Mouse (Mus musculus) telencephalon, adult 2 months (tissue): ENCODE results near the gene Tmem151a.

Experiments used
- DNase-seq: peaks from one replicate; pipeline ENCODE4 v3.0.0-alpha.2; 2011; ENCODE audit warnings: low read depth, low spot score

The Tmem151a gene

DNA sequence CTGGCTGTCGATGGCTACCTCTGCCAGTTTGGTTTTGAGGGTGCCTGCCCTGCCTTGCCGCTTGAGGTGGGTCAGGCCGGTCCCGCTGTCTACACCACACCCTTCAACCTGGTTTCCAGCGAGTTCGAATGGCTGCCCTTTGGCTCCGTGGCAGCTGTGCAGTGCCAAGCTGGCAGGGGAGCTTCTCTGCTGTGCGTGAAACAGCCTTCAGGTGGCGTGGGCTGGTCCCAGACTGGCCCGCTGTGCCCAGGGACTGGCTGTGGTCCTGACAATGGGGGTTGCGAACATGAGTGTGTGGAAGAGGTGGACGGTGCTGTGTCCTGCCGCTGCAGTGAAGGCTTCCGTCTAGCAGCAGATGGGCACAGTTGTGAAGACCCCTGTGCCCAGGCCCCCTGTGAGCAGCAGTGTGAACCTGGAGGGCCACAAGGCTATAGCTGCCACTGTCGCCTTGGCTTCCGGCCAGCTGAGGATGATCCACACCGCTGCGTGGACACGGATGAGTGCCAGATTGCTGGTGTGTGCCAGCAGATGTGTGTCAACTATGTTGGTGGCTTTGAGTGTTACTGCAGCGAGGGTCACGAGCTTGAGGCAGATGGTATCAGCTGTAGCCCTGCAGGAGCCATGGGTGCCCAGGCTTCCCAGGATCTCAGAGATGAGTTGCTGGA, 16.6 kb downstream of the Tmem151a start:
- DNase-seq, result no peak

DNA sequence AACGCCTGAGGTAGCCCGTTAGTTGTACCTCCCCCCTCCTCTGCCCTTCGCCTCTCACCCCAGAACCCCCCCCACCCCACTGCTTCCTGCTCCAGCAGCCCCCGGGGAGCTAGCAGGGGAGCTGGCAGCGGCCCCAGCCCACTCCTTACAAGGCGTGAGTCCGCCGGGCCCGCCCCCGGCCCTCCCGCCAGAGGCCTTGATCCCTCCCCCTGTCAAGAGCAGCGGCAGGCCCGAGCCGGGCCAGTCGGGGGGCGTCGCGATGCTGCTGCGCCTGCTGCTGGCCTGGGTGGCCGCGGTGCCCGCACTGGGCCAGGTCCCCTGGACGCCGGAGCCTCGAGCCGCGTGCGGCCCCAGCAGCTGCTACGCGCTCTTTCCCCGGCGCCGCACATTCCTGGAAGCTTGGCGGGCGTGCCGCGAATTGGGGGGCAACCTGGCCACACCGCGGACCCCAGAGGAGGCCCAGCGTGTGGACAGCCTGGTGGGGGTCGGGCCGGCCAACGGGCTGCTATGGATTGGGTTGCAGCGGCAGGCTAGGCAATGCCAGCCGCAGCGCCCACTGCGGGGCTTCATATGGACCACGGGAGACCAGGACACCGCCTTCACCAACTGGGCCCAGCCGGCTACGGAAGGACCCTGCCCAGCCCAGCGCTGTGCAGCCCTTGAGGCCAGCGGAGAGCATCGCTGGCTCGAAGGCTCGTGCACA, 17.3 kb downstream of the Tmem151a start, which contains the start of gene Cd248:
TSS of gene Cd248 (plus strand) at position 212 of the 703 bp plus-strand sequence.
- no peak for DNase-seq

DNA sequence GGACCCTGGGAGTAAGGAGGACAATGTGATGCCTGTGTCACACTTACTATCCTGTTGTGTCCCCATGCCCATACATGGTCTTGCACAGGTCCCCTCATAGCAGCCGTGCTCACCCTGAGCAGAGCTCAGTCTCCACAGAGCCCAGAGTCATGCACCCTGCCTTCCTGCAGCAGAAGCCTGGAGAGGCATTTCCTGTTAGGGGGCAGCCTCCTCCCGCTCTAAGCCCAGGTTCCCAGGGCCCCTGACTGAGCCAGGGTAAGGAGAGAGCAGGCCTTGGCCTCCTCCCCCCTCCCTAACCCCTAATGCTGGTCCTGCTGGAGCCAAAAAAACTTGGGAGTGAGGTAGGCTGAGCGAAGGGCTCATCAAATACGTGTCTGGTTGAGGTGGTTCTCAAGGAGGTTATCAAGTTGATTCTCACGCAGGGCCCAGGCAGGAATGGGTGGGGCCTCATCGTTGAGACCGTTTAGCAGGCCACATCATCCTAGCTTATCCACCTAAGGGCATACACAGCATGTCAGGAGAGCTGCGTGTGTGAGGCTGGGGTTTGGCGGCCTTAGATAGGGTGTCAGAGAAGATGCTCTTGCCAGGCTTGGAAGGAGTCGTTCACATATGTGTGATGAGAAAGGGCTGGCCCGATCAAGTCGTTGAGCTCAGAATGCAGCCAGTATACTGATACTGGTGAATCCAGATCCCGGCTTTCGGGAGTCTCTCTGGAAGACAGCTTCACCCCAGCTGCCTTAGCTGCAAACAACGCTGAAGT, 18.1 kb downstream of the Tmem151a start:
- DNase-seq, result no peak

DNA sequence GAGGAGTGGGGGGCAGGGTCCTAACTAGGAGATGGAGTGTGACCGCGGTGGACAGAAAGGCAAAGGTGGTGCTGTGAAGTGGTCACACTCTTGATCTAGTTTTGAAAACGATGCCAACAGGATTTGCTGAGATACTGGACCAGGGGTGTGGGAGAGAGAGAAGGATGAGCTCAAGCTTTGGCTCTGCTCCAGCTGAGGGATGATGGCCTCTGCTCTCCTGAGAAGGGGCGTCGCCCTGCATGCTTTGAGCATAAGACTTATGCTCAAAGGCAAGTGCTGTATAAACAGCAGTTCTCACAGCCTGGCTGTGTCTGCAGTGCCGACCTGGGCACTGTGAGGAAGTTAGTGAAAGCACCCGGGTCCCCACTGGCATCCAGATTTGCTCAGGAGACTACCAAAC, 20.2 kb downstream of the Tmem151a start:
- no peak for DNase-seq

GRCm38 (mm10) chr19:5062446-5062845, 22.9 kb downstream of the Tmem151a start:
- DNase-seq, result no peak

- no peak for DNase-seq
Observed at GRCm38 (mm10) chr19:5062041-5062440, 23.3 kb downstream of the Tmem151a start.

DNA sequence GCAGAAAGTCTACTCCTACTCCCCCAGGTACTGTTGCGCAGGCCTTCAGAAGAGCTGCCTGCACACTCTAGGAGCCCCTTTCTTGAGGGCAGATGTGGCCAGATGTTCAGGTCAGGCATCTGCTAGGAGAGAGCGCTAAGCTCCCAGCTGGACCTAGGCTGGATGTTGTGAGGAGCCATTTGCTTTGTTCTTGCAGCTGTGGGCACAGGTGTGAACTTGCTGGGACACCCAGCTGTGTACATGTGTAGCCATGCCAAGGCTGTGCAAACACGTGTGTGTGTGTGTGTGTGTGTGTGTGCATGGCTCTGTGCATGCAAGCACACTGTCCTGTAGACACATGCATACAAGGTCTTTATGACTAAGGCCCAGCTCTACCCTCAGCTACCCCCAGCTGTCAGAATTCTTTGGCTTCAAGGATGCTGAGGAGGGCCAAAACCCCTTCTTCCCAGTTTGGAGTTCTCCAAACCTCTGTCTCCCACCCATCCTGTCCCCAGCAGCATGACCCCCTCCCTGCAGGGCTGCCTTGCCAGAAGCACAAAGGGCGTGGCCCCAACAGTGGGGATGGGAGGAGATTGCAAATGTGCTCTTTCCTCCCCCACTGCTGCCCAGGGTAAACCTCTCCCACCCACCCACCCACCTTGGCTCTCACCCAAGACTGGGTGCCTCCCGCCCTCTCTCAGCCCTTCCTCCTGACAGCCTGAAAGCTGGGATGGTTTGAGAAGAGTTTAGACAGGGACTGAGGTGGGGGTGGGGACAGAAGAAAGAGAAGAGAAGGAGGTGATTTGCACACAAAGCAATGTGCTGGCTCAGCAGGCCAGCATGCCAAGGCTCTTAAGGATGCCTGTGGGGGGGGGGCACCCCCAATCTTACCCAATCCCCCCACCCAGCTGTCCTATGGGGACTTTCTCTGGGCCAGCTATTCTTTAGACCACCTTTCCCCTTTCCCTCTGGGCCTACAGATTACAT, 24.7 kb downstream of the Tmem151a start:
- DNase-seq, result no peak

- DNase-seq, result no peak
Observed at GRCm38 (mm10) chr19:5058801-5059771, 26.2 kb downstream of the Tmem151a start.

DNA sequence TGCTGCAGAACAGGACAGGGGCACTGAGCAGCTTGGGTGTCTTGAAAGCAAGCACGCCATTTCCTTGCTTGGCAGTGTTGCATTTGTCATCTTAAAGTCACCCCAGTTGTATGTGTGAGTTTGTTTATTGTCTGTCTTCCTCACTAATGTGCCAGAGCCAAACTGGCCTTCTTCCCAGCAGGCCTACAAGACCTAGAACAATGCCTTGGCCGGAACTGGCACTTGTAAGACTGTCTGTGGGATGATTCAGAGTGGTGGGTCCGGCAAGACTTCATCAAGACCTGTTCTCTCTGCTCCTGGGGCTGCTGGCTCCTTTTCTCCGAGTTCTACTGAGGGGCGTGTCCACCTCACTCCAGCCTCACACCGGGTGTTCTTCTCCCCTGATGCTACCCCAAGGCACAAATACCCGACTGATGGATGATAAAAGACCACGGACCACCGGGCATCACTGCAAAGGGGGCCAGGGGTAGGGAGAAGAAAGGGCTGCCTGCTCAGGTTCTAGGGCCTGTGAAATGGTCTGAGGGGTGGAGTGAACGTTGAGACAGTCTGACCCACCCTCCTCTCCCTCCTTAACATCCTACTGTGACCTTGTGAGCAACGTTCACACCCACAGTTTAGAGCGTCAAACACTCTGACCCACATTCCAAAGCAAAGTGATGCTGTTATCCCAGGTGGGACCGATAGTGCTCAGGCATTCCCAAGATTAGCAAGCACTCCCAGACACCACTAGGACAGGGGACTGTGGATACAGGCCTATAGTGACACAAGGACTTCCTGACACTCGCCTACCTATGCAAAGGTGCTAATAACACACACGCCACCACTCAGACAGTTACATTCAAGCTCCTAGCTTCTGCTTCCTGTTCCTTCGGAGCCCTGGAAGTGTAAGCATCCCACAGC, 27.2 kb downstream of the Tmem151a start:
- no peak for DNase-seq

DNA sequence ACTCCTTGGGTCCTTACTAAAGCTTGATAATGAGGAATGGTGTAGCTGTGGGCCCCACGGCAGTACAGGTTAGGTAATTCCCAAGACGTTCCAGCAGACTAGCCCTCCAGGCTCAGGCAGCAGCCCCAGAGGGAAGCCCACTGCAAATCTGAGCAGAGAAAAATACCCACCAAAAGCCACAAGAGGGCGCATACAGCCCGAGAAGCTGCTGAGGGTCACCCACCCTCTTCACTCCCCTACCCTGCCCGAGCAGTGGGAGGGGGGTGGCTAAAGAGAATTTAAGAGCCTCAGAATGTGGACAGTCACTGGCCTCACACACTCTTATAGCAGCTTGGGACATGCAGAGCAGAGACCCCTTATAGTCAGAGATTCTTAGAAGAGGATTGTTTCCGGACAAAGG, 29.1 kb downstream of the Tmem151a start:
- no peak for DNase-seq

- no peak for DNase-seq
Observed at GRCm38 (mm10) chr19:5053909-5054308, 31.4 kb downstream of the Tmem151a start.

DNA sequence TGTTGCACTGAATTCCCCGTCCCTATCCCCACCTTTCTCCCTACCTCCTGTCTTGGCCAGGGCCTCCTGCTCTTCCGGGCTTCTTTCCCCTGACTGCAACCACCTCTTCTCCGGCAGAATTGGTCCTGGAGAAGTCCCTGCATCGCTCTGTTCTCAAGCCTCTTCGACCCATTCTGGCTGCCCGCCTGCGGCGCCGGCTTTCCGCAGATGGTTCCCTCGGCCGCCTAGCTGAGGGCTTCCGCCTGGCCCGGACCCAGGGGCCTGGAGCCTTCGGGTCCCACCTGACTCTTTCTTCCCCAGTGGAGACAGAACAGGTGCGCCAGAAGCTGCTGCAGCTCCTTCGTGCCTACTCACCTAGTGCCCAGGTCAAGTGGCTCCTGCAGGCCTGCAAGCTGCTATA, 32.5 kb downstream of the Tmem151a start:
- no peak for DNase-seq

DNA sequence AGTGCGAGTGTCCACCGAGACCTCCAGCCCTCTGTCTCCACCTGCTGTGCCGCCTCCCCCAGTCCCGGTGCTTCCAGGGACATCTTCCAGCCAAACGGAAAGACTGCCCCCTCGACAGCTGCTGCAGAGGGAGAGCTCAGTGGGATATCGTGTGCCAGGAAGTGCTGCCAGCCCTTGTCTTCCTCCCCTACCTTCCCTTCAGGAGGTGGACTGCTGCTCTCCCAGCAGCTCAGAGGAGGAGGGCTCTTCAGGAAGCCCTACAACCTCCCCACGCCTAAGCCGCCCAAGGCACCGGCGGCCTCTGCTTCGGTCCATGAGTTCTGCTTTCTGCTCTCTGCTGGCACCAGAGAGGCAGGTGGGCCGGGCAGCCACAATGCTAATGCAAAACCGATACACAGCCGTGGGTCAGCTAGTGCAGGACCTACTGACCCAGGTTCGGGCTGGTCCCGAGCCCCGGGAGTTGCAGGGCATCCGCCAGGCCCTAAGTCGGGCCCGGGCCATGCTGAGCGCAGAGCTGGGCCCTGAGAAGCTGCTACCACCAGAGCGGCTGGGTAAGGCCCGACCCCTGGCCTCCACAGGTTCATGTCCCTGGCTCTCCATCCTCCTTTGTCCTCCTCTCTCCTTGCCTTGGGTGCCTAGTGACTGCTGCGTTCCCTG, 33.0 kb downstream of the Tmem151a start:
- no peak for DNase-seq

DNA sequence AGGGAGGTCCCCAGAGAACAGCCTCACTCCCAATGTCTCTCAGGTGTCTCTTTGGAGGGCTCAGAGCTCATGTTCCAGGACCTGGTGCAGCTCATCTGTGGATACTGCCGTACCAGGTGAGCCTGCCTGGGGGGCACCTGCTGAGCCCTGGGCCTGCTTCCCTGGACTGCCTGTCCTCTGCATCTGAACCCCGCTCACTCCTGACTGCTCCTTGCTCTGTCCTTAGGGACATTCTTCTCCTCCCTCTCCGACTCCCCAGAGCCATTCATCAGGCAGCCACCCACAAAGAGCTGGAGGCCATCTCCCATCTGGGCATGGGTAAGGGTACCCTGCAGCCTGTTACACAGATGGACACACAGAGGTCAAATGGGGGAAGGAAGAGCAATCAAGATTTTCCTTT, 33.8 kb downstream of the Tmem151a start:
- DNase-seq, result no peak

GRCm38 (mm10) chr19:5051031-5051430, 34.3 kb downstream of the Tmem151a start:
- no peak for DNase-seq

DNA sequence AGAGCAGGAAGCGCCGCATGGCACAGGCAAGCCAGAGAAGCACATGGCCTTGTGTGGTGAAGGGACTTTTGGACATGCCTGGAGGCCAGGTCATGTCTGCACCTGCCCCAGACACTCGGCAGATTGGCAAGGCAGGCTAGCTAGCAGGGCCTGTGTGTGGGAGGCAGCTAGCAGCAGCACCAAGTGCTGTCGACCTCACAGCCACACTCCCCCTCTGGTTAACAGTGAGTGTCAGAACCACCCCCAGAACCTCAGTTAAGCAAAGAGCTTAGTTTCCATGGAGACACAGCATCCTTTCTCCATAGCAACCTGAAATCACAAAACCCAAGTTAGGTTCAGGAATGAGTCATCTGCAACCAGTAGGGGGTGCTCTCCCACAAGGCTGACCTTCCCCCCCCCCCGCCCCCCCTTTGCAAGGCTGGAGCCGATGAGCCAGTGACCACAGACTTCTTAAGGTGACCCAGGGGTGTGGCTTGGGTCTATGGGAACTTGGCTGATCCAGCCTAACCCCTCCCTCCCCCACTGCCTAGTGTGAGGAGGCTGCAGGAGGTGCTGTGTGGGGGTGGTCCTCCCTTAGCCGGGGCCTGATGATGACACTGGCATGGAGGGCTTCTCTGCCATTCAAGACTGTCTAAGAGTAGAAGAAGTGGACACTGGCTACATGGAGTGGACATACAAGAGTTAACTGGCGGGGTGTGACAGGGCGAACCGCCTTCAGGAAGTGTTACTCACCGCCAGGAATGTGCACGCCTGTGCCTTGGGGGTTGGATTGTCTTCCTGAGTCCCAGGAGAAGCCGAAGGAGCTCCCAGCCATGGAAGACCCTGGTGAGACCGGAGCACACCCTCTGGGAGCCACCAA, 35.1 kb downstream of the Tmem151a start, which contains the start of gene Rin1:
TSS of gene Rin1 (plus strand) at position 435 of the 859 bp plus-strand sequence.
- DNase-seq, result peak; percentile 97

DNA sequence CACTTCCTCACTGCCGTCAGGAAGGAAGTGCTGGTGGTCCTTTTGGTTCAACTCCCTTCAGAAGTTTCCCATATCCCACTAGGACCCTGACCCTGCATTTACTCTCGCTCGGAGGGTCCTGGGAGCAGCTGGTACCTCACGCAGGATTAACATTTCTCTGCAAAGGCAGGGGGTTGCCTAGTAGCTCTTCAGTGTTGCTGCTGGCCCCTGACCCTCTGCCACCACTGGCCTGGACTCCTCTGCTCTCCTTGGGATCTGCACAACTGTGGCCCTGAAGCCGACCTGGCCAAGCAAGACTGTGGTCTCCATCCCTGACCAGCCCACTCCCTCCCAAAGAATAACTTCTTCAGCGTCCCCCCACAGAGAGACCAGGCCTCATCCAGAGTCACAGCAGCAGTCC, 36.0 kb downstream of the Tmem151a start:
- DNase-seq, result no peak
